Mouse (Mus musculus) embryonic facial prominence, embryonic 13.5 days (tissue): ENCODE results near the gene Wbp4. TPM values are rescaled to one million over a fixed set of nuclear protein-coding genes. Genes with fewer than 3 reads are reported as not detected.

ENCODE experiments used
- polyA plus RNA-seq: library from polyadenylated mRNA; unstranded; fragments of >200 nt; fragmentation: Nextera tagmentation; extraction: Ambion mirVana; gene quantifications from 2 replicates; pipeline ENCODE4 v1.2.1, GENCODE M21; 2015

Wbp4 gene
- polyA plus RNA-seq, 1 experiment from 2014 or later = 53.6 TPM

Other genes starting within 250 kb of the Wbp4 start
- not detected in 2 replicates for gene Zfp957, start 234.2 kb downstream of the Wbp4 start, polyA plus RNA-seq
- 46.1 and 52.6 TPM in 2 replicates for gene Rgcc, start 179.9 kb downstream of the Wbp4 start, polyA plus RNA-seq
- 51.0 and 51.6 TPM in 2 replicates for gene Naa16, start 90.7 kb downstream of the Wbp4 start, polyA plus RNA-seq
- 11.4 and 12.0 TPM in 2 replicates for gene Mtrf1, start 83.7 kb downstream of the Wbp4 start, polyA plus RNA-seq
- gene Kbtbd7, start 55.0 kb downstream of the Wbp4 start, polyA plus RNA-seq = 12.6 and 13.3 TPM in 2 replicates
- gene Kbtbd6, start 29.7 kb downstream of the Wbp4 start, polyA plus RNA-seq = 2.6 and 3.1 TPM in 2 replicates
- 12.9 and 13.1 TPM in 2 replicates for gene Elf1, start 326 bp downstream of the Wbp4 start, polyA plus RNA-seq
- gene Sugt1, start 106.2 kb upstream of the Wbp4 start, polyA plus RNA-seq = 137 and 150 TPM in 2 replicates
- gene Cnmd, start 180.7 kb upstream of the Wbp4 start, polyA plus RNA-seq = 124 and 179 TPM in 2 replicates